Mouse (Mus musculus) spleen, adult 18-20 months (tissue): Measurements from ENCODE around the gene Fhod1.
A peak's percentile ranks its signal among the peaks of the same experiment; 100 is the strongest.

Source experiments
- DNase-seq, 2 experiments: peaks; one replicate each; pipeline ENCODE4 v3.0.0; 2022; ENCODE audit warnings: mixed read lengths in 2 of 2

The Fhod1 gene

GRCm38 (mm10) chr8:105315073-105315769, 32.5 kb downstream of the Fhod1 start:
- DNase-seq: no peak

- no peak for DNase-seq
These were observed 33.9 kb downstream of the Fhod1 start for GRCm38 (mm10) chr8:105313622-105314402.

DNA sequence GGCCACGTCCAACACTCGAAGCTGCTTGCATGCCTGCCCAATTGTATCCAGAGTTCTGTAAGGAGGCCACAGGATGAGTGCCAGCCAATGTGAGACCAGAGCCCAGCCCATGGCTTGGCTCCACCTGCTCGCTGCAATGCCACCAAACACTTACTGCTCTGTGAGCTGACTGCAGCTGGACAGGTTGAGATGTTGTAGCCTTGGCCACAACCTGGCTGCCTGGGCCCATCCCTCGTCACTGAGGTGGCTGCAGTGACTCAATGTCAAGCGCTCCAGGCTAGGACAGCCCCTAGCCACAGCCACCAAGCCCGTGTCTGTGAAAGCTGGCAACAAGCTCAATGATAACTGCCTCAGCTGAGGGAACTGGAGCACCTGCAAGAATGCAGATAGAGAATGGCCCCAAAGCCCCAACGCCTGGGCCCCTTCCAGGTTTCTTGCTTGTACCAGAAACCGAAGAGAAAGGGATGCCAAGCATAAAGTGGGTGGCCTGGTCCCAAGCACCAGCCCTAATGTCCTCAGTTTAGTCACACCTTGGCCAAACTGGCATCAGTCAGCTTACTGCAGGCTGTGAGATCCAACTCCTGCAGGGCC, 34.8 kb downstream of the Fhod1 start:
- no peak for DNase-seq

DNA sequence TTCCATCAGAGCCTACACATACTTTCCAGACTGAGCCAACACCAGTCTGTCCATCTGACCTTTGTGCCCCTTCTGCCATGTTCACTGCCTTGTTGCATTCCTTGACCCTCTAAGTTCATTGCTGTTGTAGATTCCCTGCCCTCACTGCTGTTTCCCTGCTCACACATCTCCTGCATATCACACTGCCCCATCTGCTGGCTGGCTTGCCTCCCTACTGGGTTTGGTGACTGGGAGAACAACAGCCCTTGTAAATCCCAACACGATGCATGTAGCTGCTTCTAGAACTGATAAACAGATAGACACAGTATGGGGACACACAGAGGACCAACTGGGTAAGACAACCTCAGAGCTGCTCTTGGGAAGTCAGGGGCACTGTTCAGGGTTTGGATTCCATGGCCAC, 36.0 kb downstream of the Fhod1 start:
- no peak for DNase-seq

DNA sequence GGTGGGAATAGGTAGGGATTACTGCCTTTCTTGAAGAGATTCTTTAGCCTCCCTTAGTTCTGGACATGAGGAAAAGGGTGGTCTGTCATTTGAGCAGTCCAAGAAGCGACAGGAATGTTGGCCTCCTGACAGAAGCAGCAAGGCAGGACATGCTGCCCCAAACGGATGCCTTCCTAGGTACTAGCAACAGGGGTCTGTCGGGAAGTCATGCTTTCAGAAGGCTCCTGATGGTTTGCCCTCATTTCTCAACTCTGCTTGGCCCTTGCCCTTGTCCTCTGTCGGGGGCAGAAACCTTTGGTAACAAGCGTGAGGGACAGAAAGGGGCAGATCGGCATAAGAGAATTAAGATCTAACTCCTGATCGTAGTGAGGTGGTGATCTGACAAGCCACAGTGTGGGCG, 37.6 kb downstream of the Fhod1 start:
- no peak for DNase-seq

DNA sequence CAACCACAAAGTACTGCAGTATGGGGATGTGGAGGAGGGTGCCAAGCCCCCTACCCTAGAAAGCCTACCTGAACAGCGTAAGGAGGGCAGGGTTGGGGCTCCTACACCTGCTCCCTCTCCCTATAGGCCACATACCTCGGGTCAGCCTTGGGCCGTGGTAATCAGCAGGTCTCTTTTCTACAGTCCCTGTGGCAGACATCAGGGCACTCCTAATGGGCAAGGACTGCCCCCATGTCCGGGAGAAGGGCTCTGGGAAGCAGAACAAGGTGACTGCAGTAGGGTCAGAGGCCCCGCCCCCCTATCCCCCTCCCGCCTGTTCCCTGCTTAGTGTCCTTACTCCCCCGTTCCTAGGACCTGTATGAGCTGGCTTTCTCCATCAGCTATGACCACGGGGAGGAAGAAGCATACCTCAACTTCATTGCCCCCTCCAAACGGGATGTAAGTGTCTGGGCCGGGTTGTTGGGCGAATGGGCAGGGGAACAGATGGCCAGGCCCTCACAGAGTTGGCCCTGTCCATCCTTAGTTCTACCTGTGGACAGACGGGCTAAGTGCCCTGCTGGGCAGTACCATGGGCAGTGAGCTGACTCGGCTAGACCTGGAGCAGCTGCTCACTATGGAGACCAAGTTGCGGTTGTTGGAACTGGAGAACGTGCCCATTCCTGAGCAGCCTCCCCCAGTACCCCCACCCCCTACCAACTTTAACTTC, 38.5 kb downstream of the Fhod1 start:
- no peak for DNase-seq

DNA sequence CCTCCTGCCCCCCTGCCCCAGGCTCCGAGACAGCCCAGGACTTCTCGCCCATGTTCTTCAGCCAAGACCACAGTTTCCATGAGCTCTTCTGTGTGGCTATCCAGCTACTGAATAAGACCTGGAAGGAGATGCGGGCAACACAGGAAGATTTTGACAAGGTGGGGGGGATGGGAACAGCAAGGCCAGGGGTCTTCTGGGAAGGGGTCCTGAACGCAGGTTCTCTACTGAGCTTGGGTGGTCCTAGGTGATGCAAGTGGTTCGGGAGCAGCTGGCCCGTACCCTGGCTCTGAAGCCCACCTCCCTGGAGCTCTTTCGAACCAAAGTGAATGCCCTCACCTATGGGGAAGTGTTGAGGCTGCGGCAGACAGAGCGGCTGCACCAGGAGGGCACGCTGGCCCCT, 39.3 kb downstream of the Fhod1 start:
- no peak for DNase-seq

DNA sequence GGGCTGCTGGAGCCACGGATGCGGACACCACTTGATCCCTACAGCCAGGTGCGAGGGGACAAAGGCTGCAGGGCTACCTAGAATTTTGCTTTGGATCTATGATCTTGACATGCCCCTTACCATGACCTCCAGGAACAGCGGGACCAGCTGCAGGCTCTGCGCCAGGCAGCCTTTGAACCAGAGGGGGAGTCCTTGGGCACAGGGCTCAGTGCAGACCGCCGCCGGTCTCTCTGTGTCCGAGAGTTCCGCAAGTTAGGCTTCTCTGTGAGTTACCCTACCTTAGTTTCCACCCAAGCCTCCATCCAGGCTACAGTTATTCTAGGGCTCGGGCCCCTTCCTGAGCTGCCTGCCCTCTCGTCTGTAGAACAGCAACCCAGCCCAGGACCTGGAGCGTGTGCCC, 40.1 kb downstream of the Fhod1 start:
- DNase-seq: no peak

GRCm38 (mm10) chr8:105306146-105306691, 41.5 kb downstream of the Fhod1 start:
- DNase-seq: no peak

- DNase-seq: peak in 1 of 2 experiments; percentile 28
These were observed 42.3 kb downstream of the Fhod1 start, which contains the start of gene Elmo3 for GRCm38 (mm10) chr8:105305211-105306145. Gene Elmo3 (plus strand): TSS chr8:105305601.

GRCm38 (mm10) chr8:105304325-105305210, 43.2 kb downstream of the Fhod1 start:
- DNase-seq: no peak

DNA sequence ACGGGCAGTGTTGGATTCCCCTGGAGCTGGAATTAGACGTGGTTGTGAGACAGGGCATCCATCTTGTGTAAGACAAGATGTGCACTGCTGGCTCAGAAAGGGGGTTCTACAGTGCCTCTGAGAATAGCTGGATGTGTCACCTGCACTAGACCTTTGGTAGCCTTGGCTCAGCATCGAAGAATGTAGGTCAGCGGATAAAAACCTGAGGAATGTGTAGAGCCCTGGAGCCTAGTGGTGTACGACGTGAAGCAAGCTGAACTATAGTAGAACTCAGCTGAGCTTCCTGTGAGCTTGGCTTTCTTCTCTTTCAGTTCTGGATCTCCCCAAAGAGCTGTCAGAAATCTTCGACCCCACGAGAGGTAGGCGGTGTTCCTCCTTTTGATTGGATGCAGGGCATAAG, 43.9 kb downstream of the Fhod1 start:
- no peak for DNase-seq

DNA sequence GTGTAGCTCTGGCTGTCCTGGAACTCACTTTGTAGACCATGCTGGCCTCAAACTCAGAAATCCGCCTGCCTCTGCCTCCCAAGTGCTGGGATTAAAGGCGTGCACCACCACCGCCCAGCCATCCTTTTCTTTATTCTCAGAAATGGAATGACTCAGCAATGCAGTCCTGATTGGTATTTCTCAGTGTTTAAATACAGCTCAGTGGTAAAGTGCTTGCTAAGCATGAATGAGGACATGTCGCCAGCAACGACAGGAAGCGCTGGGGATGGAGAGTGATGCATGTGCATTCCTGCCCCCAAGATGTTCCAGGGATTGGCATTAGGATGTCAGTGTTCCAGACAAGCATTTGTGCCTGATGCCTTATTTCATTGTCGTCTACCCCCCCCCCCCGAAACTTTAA, 44.4 kb downstream of the Fhod1 start:
- no peak for DNase-seq

- no peak for DNase-seq
These were observed 47.8 kb downstream of the Fhod1 start for GRCm38 (mm10) chr8:105299962-105300361.

DNA sequence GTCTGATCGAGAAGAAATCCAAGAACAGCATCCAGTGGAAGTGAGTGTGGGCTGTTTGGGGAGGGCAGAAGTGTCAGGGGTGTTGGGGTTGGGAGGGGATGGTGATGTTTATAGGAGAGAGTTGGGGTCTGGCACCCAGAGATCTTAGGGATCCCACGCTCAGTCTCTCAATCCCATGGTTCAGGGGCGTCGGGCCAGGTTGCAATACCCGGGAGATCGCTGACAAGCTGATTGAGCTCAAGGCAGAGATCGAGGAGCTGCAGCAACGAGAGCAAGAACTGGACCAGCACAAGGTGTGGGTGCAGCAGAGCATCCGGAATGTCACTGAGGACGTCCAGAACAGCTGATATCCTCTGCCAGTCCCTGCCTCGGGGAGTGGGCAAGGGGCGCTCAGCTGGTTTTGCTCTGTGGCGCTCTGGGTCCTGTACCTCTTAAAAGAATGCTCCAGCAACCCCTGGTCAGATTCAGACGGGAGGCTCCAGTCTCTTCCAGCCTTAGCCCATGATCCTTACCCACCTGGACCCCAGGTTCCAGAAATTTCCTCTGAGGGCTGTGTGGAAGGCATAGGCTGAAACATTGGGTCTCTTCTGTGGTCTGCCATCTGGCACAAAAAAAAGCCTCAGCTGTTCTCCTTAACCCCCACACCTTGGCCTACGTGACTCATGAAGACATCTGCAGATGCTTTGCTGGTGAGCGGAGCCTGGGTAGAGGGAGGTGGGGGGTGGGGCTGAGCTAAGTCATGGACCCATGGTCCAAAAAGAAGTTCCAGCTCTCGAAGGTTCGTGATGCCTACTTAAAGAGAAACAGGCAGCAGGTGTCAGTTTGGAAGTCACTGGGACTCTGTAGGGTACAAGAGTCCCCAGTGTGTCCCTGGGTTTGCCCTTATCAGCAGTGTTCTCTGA, 49.2 kb downstream of the Fhod1 start:
- DNase-seq: no peak

DNA sequence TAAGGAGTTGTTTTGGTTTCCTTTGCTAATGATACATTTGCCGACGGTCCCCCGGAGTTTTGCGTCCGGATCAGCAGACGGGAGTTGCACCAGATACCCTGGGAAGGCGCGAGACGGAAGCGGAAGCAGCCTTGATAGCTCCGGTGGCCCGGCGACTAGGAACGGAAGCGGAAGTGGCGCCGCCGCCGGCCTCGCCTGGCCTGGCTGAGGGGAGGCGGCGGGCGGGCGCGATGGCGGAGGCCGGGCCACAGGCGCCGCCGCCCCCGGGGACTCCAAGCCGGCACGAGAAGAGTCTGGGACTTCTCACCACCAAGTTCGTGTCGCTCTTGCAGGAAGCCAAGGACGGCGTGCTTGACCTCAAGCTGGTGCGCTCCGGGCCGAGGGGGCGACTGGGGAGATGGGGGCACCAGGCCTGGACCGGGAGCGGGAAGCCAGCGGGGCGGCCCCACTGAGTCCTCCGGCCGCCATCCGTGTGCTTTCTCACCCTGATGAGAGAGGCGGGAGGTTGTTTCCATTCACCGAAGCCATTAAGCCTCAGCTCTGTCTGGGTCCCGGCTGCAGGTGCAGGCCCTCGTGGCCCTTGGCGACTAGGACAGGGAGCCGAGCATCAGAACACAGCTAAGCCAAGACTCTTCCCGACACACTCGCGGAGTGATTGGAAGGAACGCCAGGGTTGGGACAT, 50.1 kb downstream of the Fhod1 start, which contains the start of gene E2f4:
Gene E2f4 (plus strand): TSS at position 153 of the 682 bp plus-strand sequence.
- peak; percentile 82 to 86 for DNase-seq

DNA sequence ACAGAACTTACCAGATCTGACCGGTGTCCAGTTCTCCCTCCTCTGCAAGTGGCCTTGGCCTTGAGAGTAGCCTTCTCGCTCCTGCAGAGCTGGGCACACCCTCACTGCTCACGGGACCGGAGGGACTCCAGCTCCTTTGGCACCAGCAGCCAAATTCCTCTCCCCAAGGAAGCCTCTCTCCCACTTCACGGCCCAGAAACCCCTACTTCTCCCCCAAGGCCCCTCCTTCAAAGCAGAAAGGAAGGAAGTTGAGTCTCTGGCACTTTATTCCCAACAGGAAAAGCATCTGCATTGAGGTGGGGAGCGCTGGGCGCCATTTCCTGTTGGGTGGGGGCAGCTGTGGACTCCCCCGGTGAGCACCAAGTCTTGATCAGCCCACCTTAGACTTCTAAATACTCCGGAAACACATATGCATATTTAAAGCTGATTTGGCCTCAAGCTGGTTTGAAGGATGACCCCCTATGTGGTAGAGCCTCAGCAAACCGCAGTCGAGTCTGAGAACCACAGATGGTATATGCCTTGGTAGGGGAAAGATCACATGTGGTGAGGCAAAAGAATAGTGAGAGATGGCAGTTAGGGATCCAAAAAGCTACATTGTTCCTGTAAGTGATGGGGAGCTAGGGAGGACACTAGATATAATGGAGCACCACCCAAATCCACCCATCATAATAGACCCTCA, 51.7 kb downstream of the Fhod1 start, which contains the start of gene Exoc3l:
Gene Exoc3l (minus strand): TSS at position 207 of the 679 bp plus-strand sequence.
- no peak for DNase-seq

- DNase-seq: no peak
These were observed 52.5 kb downstream of the Fhod1 start for GRCm38 (mm10) chr8:105295256-105295655.
